Mouse (Mus musculus) brain, embryonic 18.5 days (tissue): ENCODE measurements around the gene Pole3.
"Not testable (repeated sequence)": the region's sequence is repeated elsewhere in the genome, so short reads cannot be mapped to it uniquely, and the experiment has no call there.

Experiments used
- DNase-seq: peaks from one replicate; pipeline ENCODE4 v3.0.0-alpha.2; 2012; ENCODE audit warnings: low read depth, low spot score

Pole3 gene

GRCm38 (mm10) chr4:62487172-62487571 lies 37.7 kb downstream of the Pole3 start:
- no peak for DNase-seq

- DNase-seq: no peak
Observed at GRCm38 (mm10) chr4:62486162-62486696, 38.6 kb downstream of the Pole3 start.

GRCm38 (mm10) chr4:62485450-62486161 lies 39.3 kb downstream of the Pole3 start:
- no peak for DNase-seq

GRCm38 (mm10) chr4:62484928-62485327 lies 39.9 kb downstream of the Pole3 start:
- DNase-seq: no peak

- no peak for DNase-seq
Observed at GRCm38 (mm10) chr4:62480709-62481605, 43.9 kb downstream of the Pole3 start.

- DNase-seq: no peak
Observed at GRCm38 (mm10) chr4:62479937-62480708, 44.7 kb downstream of the Pole3 start, which contains the start of gene Bspry. Bspry (plus strand) TSS chr4:62480053.

- not testable (repeated sequence) for DNase-seq
Observed at GRCm38 (mm10) chr4:62479593-62479936, 45.3 kb downstream of the Pole3 start.

GRCm38 (mm10) chr4:62477542-62478244 lies 47.2 kb downstream of the Pole3 start:
- DNase-seq: no peak

- no peak for DNase-seq
Observed at GRCm38 (mm10) chr4:62475793-62476192, 49.1 kb downstream of the Pole3 start.

- DNase-seq: no peak
Observed at GRCm38 (mm10) chr4:62475131-62475530, 49.7 kb downstream of the Pole3 start.
